Mouse (Mus musculus) bone marrow macrophage, adult 2 months (primary cell): Measurements from ENCODE around the gene Qrich1. TPM values are rescaled to one million over a fixed set of nuclear protein-coding genes. Genes with fewer than 3 reads are reported as not detected.

ENCODE experiments used
- H3K27ac ChIP-seq: 2 replicates; pipeline ENCODE4 v1.5.1; 2012; ENCODE audit warnings: low read depth, low read length; ENCODE audit not compliant: insufficient read depth
- H3K4me1 ChIP-seq: 2 replicates; pipeline ENCODE4 v1.6.1; 2012; ENCODE audit warnings: low read length; ENCODE audit not compliant: control insufficient read depth, insufficient read depth
- H3K4me3 ChIP-seq: 2 replicates; pipeline ENCODE4 v1.5.1; 2012; ENCODE audit warnings: mild to moderate bottlenecking, low read length, moderate library complexity; ENCODE audit not compliant: insufficient read depth
- CTCF ChIP-seq: IDR thresholded peaks from 2 replicates; pipeline ENCODE4 v1.5.1; 2012; ENCODE audit warnings: low read depth, mild to moderate bottlenecking, low read length, moderate library complexity
- POLR2A ChIP-seq: IDR thresholded peaks from 2 replicates; pipeline ENCODE4 v1.6.1; 2012; ENCODE audit warnings: mild to moderate bottlenecking, low read depth, low read length, borderline replicate concordance
- polyA plus RNA-seq: library from polyadenylated mRNA; stranded (reverse); fragments of >200 nt; gene quantifications from 2 replicates; pipeline ENCODE4 v1.2.4, GENCODE M21; 2012; ENCODE audit not compliant: missing spikeins, insufficient read depth, insufficient read length

Qrich1 gene
- polyA plus RNA-seq, 1 experiment: 80.9 TPM

- Histone ChIP-seq H3K4me1 (peaks cover 13% of the 10 kb centered on the region), H3K27ac (peak overlapping the region; percentile 75), H3K4me3 (peak overlapping the region; percentile 87)
- TF ChIP-seq POLR2A: no peak
- TF ChIP-seq CTCF: no peak
Observed at GRCm38 (mm10) chr9:108492043-108492750, 24.4 kb upstream of the Qrich1 start.

GRCm38 (mm10) chr9:108493246-108493645, 23.4 kb upstream of the Qrich1 start:
- Histone ChIP-seq H3K27ac (no peak overlapping the region), H3K4me1 (peaks cover 13% of the 10 kb centered on the region), H3K4me3 (no peak overlapping the region)
- TF ChIP-seq CTCF (no peak), POLR2A (no peak)

- TF ChIP-seq CTCF (no peak), POLR2A (no peak)
- H3K4me1 ChIP-seq: peaks cover 13% of the 10 kb centered on the region
- no peak overlapping the region for H3K27ac ChIP-seq
- no peak overlapping the region for H3K4me3 ChIP-seq
Observed at GRCm38 (mm10) chr9:108494146-108494825, 22.3 kb upstream of the Qrich1 start.

- TF ChIP-seq POLR2A (no peak), CTCF (no peak)
- Histone ChIP-seq H3K4me1 (peaks cover 11% of the 10 kb centered on the region), H3K4me3 (no peak overlapping the region)
Observed at GRCm38 (mm10) chr9:108494905-108495304, 21.7 kb upstream of the Qrich1 start.

GRCm38 (mm10) chr9:108499231-108499630, 17.4 kb upstream of the Qrich1 start:
- no peaks in the 10 kb centered on the region for H3K4me1 ChIP-seq
- no peak overlapping the region for H3K4me3 ChIP-seq
- no peak for TF ChIP-seq POLR2A
- TF ChIP-seq CTCF: no peak
- no peak overlapping the region for H3K27ac ChIP-seq

More at GRCm38 (mm10) chr9:108494905-108495304, 21.7 kb upstream of the Qrich1 start:
- H3K27ac ChIP-seq: no peak overlapping the region

- TF ChIP-seq CTCF (no peak), POLR2A (no peak)
- H3K4me3 ChIP-seq: no peak overlapping the region
- no peak overlapping the region for H3K27ac ChIP-seq
- no peaks in the 10 kb centered on the region for H3K4me1 ChIP-seq
Observed at GRCm38 (mm10) chr9:108499943-108500342, 16.7 kb upstream of the Qrich1 start.

GRCm38 (mm10) chr9:108506901-108507300, 9.7 kb upstream of the Qrich1 start:
- no peak overlapping the region for H3K27ac ChIP-seq
- peaks cover 5% of the 10 kb centered on the region for H3K4me1 ChIP-seq
- H3K4me3 ChIP-seq: no peak overlapping the region
- TF ChIP-seq CTCF (no peak), POLR2A (no peak)

GRCm38 (mm10) chr9:108507619-108508434, 8.8 kb upstream of the Qrich1 start, which contains the start of gene Qars:
Qars (plus strand) TSS chr9:108507706.
- Histone ChIP-seq H3K4me3 (peak within 1 kb of the TSS; percentile 71), H3K4me1 (peaks cover 5% of the 10 kb centered on the region), H3K27ac (peak within 1 kb of the TSS; percentile 69)
- no peak for TF ChIP-seq CTCF
- no peak for TF ChIP-seq POLR2A

- Histone ChIP-seq H3K4me1 (peaks cover 5% of the 10 kb centered on the region), H3K27ac (peak overlapping the region; percentile 59), H3K4me3 (peak overlapping the region; percentile 71)
- TF ChIP-seq POLR2A (no peak), CTCF (no peak)
Observed at GRCm38 (mm10) chr9:108508776-108509175, 7.8 kb upstream of the Qrich1 start.
